Mouse (Mus musculus) heart, postnatal 0 days (tissue): Measurements from ENCODE around the gene Dync2li1.

Experiments
- CTCF ChIP-seq: IDR thresholded peaks from 2 replicates; pipeline ENCODE4 v1.5.1; 2016; ENCODE audit warnings: antibody characterized with exemption, control low read depth, low read depth
- EP300 ChIP-seq: IDR thresholded peaks from 2 replicates; pipeline ENCODE4 v1.6.1; 2016; ENCODE audit warnings: antibody characterized with exemption, low read depth

GRCm38 (mm10) chr17:84688834-84689233, 62.5 kb downstream of the Dync2li1 start:
- TF ChIP-seq EP300 (no peak), CTCF (no peak)
